Mouse (Mus musculus) liver, postnatal 0 days (tissue): ENCODE data around the gene Msrb3.

Source experiments
- CTCF ChIP-seq: sonication (generic); IDR thresholded peaks from 2 replicates; pipeline ENCODE4 v1.5.1; 2016; ENCODE audit warnings: antibody characterized with exemption, low read depth
- EP300 ChIP-seq: IDR thresholded peaks from 2 replicates; pipeline ENCODE4 v1.6.1; 2016; ENCODE audit warnings: antibody characterized with exemption, low read depth, mild to moderate bottlenecking

DNA sequence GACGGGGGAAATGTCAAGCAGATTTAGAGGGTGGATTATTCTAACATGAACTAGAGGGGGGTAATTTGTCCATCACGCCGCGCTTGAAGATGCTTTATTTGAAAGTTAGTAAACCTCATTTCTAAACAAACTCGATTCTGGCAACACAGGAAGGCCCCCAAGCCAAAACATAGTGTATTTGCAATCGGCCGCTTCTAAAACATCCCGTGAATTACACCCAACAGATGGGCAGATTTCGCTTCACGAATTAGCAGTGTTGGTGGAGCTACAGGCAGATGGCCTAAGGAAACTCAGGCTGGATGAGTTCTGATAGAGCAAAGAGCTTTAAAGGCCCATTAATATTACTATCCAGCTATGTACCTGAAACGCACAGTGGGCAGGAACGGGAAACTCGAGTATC is 1.2 kb upstream of the Msrb3 start:
- no peak for TF ChIP-seq CTCF
- TF ChIP-seq EP300: no peak
